Mouse (Mus musculus) layer of hippocampus, adult 8-10 months (tissue): ENCODE results near the gene Rgs6. TPM values are rescaled to one million over a fixed set of nuclear protein-coding genes. Genes with fewer than 3 reads are reported as not detected.
A peak's percentile ranks its signal among the peaks of the same experiment; 100 is the strongest.

Source experiments
- DNase-seq, 2 experiments: peaks; one replicate each; pipeline ENCODE4 v3.0.0; 2022; ENCODE audit warnings: low spot score in 2 of 2
- total RNA-seq, 4 experiments: library from RNA; stranded (reverse); gene quantifications; 2 replicates each; pipeline ENCODE4 v1.2.4; 2022

Rgs6 gene
- total RNA-seq, 4 experiments from 2014 or later, result 9.1 to 15.1 (median 10.1) TPM

DNA sequence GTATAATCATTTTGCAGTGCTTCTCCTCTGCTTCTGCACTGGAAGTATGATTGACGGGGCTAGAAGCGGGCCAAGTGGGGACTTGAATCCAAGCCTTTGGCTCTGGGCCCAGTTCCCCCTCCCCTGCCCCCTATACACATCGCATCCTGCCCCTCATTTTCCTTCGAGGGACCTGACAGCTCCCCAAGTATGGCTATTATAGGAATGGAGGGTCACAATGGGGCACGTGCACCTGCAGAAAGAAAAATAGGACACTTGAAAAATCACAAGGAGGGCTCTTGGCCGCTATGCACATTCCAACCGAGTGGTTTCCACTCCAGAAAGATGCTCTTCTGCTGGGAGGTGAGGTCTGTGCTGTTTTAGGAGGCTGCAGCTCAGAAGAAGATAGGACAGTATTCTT, 538.8 kb downstream of the Rgs6 start:
- no peak for DNase-seq

- DNase-seq, result no peak
Observed at GRCm38 (mm10) chr12:83127955-83128354, 539.9 kb downstream of the Rgs6 start.

DNA sequence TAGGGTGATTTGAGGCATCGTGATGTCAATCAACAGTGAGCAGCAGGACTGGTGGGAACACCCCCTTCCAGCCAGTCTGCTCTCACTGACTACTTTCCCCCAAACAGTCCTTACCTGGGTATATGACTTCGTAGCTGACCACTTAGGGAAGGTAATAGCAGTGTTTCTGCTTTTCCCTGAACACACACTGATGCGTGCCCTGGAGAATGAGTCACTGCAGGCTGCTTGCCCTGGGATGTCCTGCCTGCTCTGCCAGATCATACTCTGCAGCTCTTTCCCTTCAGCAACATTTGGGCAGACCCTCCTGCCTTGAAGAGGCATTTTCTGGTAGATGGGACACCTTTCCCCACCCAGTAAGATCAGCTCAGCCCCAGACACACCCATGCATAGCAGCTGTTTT, 540.5 kb downstream of the Rgs6 start:
- DNase-seq, result no peak

GRCm38 (mm10) chr12:83131405-83131804, 543.3 kb downstream of the Rgs6 start:
- no peak for DNase-seq

- DNase-seq, result peak; percentile 59 to 65
Observed at GRCm38 (mm10) chr12:83133827-83134226, 545.7 kb downstream of the Rgs6 start.

DNA sequence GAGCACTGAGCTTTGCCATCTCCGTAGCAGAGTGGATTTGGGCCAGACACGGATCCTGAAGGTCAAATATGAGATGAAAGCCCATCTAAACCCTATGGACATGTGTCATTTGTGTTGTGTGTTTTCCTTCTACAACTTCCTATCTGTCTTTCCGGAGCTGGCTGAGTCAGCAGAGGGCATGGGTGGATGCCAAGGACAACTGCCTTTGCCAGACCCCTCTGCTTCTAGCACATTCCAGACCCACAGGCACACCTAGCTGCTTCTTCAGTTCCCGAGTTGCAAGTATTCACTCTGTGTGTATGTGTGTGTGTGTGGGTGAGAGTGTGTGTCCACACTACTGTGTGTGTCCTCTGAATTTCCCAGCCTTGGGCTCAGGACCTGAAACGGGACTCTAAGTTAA, 547.9 kb downstream of the Rgs6 start:
- no peak for DNase-seq

DNA sequence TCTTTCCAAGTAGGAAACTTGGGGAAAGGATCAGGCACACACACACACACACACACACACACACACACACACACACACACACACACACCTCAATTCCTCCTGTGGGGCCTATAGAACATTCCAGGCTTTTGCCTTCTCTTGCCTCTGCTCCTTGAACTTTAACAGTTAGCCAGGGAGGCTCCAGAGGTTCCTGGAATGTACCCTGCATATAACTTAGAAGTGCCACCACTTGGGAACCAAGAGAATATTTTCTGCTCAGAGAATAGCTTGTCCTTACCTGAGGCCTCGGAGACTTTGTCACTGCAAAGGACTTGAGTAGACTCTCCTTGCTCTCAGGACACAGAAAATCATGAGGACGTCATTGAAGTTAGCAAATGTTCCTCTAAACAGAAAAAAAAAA, 548.4 kb downstream of the Rgs6 start:
- no peak for DNase-seq

DNA sequence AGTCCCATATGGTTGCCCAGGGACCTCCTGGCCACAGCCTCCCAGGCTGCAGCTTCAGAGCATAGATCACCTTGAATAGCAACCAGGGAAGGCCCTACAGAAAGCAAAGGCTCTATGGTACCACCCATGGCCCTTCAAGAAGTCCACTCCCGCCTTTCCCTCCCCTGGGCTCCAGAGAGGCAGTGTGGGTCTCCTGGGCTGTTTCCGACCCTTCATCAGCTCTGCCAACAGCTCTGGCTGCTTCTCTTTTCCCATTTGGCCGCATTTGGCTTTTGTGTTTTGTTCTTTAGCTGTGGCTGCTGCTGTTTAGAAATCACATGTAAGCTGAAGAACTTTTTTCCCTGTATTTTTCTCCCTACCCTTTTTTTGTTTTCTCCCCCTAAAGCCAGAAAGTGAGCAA, 548.9 kb downstream of the Rgs6 start:
- no peak for DNase-seq

DNA sequence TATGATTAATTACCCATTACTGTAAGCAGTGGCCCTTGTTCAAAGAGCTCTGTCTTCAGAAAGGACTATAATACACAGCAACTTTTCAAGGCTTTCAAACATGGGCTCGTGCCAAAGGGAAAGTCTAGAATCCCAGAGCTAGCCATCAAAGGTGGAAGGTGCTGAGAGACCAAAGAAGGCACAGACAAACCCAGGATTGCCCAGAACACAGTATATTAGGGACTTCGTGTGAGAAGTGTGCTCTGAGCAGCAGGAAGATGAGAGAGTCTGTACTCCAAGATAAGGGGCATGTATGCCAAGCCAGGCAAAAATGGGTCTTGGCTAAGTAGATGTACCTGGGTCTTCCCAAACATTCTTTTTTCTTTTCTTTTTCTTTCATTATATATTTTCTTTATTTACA, 553.1 kb downstream of the Rgs6 start:
- DNase-seq, result no peak

DNA sequence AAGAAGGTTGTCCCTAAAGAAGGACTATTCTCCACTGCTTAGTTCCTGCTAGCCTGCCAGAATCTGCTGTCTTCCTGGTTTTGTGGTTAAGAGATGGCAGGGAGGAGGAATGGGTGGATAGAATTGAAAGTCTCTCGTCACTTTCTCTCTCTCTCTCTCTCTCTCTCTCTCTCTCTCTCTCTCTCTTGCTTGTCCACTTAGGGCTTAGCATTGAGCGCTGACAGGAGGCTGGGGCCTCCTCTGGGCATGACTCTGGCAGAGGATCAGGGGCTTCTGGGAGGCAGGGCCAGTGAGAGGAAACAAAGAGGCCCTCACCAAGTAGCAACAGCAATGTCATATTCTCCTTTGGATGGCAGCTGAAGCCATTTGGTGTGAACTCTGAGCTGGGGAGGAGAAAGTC, 554.4 kb downstream of the Rgs6 start:
- no peak for DNase-seq

DNA sequence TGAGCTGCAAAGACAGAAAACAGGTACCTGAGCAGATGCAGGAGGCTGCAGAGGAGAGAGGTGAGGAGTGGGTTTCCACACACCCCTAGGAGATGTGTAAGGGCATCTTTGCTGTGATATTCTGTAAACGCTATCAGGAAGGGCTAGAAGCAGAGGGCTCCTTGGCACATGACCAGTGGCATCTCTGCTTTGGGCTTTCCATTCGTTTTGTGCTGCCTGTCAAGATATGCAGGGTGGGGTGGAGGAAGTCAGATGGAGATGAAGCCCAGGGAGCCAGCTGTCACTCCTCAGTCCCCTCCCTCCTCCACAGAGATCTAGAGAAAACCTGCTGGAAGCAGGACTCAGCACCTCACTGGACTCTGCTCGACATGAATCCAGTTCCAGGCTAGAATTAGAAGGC, 555.0 kb downstream of the Rgs6 start:
- no peak for DNase-seq

- no peak for DNase-seq
Observed at GRCm38 (mm10) chr12:83143574-83143973, 555.5 kb downstream of the Rgs6 start.

- DNase-seq, result no peak
Observed at GRCm38 (mm10) chr12:83145074-83145473, 557.0 kb downstream of the Rgs6 start.

- DNase-seq, result no peak
Observed at GRCm38 (mm10) chr12:83145902-83146301, 557.8 kb downstream of the Rgs6 start.

- no peak for DNase-seq
Observed at GRCm38 (mm10) chr12:83146917-83147316, 558.8 kb downstream of the Rgs6 start.

- no peak for DNase-seq
Observed at GRCm38 (mm10) chr12:83150030-83150429, 561.9 kb downstream of the Rgs6 start.

GRCm38 (mm10) chr12:83150813-83151212, 562.7 kb downstream of the Rgs6 start:
- no peak for DNase-seq

GRCm38 (mm10) chr12:83151474-83151873, 563.4 kb downstream of the Rgs6 start:
- no peak for DNase-seq

DNA sequence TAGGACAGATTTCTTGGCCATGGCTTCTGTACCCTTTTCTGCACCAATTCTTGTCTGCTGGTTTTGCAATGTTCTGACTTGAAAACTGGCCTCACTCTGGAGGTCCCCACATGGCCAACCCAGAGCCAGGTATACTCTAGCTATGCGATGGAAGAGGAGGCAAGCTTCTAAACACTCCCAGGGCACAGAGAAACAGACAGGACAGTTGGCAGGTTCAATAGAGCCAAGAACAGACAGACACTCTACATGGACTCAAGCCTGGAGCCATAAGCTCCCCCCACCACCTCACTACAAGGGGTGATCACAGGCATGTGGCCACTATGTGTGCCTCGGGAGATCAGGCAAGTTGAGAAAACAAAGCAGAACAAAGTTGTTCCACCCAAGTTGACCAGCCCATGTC, 572.1 kb downstream of the Rgs6 start:
- DNase-seq, result no peak

DNA sequence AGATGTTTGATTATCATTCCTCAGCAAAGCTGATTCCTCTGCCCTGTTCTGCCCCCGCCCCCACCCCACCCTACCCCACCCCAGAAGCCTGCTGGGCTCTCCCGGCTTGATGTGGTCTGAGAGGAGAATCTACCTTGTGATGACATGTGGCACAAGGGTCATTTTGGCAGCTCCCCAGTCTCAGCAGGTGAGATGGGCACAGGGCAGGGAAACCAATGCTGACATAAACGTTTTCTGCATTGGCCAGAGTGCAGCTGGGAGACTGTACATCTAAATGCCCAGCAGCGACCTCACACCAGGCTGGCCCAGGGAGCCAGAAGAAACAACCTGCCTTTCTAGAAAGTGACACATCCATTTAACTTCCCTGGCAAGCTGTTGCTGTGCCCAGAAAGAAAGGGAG, 572.6 kb downstream of the Rgs6 start:
- DNase-seq, result no peak

GRCm38 (mm10) chr12:83163721-83164120, 575.6 kb downstream of the Rgs6 start:
- no peak for DNase-seq

GRCm38 (mm10) chr12:83165058-83165457, 577.0 kb downstream of the Rgs6 start:
- DNase-seq, result no peak

- DNase-seq, result peak; percentile 33 to 42
Observed at GRCm38 (mm10) chr12:83168310-83168709, 580.2 kb downstream of the Rgs6 start.

GRCm38 (mm10) chr12:83169495-83170209, 581.6 kb downstream of the Rgs6 start:
- DNase-seq, result peak; percentile 60 to 65
